Mouse (Mus musculus): ENCODE measurements around the gene Cdk2ap2.

Cdk2ap2 gene

DNA sequence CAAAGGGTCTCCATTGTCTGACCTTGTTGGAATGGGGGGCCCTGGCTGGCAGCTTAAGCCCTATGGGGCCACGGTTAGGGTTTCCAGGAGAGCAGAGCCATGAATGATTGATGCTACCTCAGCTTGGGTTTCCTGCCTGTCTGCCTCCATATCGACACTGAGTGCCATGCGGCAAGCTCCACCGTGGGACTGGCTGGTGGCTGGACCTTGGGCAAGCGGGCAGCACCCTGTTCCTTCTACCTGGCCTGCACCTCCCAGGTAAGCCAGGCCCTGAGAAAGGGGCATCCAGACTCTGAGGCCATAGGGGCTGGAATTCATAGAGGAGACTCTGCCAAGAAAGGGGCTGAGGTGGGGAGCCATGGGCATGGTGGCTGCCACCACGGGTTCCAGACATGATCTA lies 43.2 kb downstream of the Cdk2ap2 start:
- DNase-seq, result no peak

DNA sequence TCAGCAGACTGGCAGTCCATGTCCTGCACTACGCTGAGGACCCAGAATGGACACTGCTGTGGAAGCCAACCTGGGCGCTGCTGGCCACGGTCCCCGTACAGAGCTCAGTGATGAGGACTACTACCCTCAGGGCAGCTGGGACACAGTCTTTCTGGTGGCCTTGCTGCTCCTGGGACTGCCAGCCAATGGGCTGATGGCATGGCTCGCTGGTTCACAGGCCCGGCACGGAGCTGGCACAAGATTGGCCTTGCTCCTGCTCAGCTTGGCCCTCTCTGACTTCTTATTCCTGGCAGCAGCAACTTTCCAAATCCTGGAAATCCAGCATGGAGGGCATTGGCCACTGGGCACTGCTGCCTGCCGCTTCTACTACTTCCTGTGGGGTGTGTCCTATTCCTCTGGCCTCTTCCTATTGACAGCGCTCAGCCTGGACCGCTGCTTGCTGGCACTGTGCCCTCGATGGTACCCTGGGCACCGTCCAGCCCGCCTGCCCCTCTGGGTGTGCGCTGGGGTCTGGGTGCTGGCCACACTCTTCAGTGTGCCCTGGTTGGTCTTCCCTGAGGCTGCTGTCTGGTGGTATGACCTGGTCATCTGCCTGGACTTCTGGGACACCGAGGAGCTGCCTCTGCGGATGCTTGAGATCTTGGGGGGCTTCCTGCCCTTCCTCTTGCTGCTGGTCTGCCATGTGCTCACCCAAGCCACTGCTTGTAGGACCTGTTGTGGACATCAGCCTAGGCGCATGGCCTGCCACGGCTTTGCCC lies 45.6 kb downstream of the Cdk2ap2 start:
- DNase-seq, result no peak

DNA sequence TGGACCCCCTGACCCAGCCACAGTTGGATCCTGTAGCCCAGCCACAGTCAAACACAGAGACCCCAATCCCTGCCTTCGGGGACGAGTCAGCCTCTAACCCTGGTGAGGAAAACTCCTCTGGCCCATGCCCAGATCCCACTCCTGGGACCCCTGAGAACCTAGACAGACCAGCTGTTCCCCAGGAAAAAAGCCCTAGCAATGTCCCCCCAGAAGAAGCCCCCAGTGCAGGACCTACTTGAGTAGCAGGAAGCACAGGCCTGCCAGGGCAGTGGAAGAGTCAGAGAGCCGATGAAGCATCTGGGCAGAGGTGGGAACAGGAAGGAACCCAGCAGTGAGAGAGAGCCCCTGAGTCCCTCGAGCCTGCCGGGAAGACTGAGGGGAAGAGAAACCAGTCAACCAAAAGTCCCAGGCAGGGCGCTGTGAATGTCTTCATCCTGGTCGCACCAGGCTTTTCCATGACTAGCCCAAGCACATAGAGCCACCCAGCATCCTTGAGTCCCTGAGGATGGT lies 46.8 kb downstream of the Cdk2ap2 start, which contains the start of gene Cabp4:
TSS of gene Cabp4 (minus strand) at position 275 of the 510 bp plus-strand sequence.
- DNase-seq, result no peak

DNA sequence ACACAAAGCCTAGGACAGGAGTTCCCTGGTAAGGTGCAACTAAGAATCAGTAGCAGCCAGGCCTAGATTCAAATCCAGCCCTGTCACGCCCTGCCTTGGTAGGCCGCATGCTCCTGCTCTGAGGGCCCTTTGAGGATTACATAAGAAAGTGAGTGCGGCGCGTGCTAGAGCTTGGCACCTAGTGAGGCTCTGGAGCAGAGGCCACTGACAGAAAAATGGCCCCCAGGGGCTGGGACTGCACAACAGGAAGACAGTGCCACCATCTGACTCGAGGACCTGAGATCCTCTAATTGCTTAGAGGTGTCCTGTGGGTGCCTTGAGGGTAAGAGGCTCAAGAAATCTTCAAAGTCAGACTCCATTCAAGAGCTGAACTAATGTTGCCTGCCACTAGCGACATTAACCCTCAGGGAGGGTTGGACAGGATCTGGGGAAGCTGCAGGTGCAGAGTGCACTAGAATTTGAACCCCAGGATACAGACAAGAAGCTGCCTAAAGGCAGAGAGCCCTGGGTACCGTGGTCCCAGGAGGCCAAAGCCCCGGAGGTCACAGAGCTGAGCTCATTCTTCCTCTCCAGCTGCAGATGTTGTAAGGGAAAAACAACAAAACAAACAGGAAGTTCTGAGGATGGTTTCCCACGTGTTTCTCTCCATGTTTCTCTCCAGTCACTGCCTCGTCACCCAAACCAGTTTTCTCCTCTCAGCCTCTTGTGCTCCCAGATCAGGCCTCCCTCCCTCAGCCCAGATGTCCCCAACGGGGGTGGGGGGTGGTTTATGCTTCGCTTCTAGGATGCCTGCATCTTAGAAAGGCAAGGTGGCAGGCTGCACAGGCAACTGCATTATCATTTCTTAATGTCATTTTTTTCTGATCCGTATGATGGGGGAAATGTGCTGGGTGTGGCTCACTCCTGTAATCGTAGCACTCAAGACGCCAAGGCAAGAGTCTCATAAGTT lies 47.8 kb downstream of the Cdk2ap2 start:
- DNase-seq, result no peak

DNA sequence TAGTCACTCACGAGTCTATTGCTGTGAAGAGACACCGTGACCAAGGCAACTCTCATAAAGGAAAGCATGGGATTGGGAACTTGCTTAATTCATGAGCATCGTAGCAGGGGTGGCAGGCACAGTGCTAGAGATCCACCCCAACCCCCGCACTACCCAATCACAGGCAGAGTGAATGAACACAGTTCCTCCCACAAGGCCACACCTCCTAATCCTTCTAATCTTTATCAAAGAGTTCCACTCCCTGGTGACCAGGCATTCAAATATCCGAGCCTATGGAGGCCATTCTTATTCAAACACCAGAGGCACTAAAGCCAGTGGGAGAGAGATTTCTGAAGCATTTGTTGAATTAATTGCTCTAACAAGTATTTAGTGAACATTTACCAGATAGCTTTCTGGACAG lies 49.0 kb downstream of the Cdk2ap2 start:
- no peak for DNase-seq

DNA sequence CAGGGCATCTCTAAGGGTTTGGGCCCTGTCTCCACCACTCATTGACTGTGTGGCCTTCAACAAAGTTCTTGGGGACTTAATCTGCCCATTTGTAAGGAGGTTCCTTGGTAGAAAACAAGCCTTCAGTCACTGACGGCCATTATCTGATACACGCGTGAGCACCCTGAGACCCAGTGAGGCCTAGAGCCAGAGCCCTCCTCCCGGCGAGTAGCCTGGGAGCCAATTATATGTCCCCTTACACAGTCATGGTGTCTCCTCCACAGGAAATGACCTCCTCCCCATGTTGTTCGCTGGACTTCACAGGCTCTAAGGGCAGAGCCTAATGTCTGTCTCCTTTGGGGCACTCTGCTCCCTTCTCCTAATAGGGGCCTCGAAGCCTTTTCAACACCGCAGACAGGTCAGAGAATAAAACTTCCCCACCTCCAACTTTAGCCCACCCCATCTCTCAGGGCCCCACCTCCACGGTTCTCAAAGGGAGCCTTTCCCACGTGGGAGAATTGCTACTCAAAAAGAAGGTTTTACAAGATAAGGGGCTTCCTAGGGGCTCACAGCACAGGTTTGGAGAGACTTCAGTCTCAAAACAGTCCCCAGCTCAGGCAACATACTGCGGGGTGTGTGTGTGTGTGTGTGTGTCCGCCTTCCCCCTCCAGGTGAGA lies 49.5 kb downstream of the Cdk2ap2 start:
- DNase-seq, result no peak

DNA sequence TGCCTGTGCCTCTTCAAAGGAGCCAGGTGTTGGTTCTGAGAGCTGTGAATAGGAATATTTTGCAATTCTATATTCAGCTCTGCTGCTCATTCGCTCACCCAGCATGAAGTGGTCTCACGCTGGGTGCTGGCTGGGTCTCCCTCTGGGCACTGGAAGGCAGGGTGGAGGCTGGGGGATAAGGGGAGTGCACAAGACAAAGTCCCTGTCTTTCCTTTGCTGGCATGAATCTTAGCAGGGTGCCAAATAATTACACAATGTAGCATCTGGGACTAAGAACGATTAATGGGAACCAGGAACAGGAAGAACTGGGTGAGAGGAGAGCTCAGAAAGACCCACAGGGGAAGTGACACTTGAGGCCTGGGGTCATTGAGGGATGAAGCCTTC lies 50.0 kb downstream of the Cdk2ap2 start:
- no peak for DNase-seq

DNA sequence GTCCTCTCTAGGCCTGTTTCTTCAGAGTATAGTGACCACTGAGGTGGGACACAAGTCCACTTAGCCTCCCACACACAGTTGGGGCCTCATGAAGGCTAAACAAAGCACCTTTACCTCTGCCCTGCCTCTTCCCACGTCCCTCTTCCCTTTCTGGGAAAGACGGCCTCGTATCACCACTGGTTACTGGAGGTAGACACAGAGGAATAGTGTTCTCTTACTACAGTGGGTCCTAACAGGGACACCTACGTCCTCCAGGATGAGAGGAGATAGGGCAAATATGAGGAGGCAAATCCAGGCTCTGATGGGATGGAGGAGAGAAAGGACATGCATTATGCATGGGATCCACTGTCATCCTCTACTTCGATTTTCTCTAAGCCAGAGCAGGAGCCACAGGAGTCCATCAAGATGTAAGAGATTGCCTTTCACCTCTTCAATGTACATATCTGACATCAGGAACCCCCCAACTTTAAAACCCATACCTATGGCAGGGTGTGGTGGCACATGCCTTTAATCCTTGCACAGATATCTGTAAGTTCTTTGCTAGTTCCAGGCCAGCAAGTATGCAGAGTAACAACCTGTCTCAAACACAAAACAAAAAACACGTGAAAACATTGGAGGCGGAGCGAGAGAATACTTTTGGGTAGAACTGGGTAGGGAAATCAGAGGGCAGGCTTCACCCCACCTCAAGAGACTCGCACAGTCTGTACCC lies 51.0 kb downstream of the Cdk2ap2 start:
- no peak for DNase-seq

DNA sequence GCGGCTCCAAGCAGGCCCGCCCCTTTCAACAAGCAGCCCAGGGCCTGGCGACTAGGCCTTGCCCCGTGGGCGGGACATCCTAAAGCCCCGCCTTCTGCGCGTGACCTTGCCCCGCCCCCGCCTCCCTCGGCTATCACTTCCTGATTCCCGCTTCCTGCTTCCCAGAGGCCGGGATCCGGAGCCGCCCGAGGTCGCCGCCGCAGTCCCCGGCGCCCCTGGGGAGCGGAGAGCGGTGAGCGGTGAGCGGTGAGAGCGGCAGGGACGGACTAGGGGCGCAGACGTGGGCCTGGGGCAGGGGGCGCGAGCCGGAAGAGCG lies 51.5 kb downstream of the Cdk2ap2 start, which contains the start of gene Coro1b:
TSS of gene Coro1b (plus strand) at position 129 of the 316 bp plus-strand sequence.
- peak; percentile 97 for DNase-seq

Data from liver (tissue).